Mouse (Mus musculus) mature B cell (primary cell): ENCODE measurements around the gene A930009A15Rik.

Experiments used
- in situ Hi-C: fragments of 300-500 bp; cut with MboI; formaldehyde crosslinking; loops from 2 replicates; pipeline ENCODE4 v1.14.3; 2019

Gene A930009A15Rik

DNA sequence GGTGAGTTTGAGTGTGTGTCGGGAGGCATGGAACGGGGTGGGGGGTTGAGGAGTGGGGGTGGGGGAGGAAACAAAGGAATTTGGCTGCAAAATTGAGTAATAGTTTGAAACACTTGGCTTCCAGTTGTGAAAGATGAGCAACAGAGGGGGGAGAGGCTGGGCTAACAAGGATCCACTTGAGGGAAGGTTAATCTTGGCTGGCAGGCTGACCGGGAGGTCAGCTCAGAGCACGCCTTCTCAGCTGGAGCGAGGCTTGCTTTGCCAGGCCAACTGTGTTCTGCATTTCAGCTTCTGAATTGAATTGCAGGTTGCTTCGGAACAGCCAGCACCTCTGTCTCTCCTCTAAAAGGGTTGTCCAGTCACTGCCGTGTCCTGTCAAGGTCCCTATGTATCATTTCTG is 9.7 kb downstream of the A930009A15Rik start:
- in situ Hi-C loops: no loop called here

- in situ Hi-C loops: no loop called here
Measured at GRCm38 (mm10) chr10:115581971-115582370, 12.2 kb downstream of the A930009A15Rik start.

- in situ Hi-C loops: no loop called here
Measured at GRCm38 (mm10) chr10:115583071-115583470, 13.3 kb downstream of the A930009A15Rik start.

- in situ Hi-C loops: no loop called here
Measured at GRCm38 (mm10) chr10:115584656-115585055, 14.9 kb downstream of the A930009A15Rik start.

DNA sequence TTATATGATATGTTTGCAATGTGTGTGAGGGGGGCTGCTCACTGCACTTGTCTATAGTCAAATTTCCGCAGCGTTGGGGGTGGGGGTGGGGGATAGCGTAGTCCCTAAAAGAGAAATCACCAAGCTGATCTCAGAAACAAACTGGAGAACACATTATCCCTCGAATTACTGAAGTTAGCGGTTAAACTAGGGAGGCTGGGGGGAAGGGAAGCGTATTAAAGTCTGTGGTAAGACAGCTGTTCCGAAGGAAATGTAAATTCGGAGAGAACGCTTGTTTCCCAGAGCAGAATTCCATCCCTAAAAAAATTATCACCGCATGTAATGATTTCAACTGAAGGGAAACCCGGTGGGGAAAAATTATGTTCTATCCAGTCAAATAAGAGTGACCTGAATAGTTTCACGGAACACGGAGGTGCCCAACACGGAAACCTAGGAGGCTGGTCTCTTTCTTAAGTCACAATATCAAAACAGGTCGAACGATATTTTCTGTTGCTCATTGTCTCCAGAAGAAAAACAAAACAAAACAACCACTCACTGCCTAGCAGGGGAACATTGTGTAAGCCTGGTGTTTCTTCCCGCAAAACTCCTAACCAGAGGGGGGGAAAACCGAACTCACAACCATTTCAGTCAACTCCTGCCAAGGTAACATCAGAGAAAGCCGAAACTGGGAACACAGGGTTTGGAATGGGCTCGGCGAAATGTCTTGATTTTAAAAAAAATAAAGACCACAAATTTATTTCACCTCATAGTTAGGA is 15.9 kb downstream of the A930009A15Rik start:
- in situ Hi-C loops: no loop called here

DNA sequence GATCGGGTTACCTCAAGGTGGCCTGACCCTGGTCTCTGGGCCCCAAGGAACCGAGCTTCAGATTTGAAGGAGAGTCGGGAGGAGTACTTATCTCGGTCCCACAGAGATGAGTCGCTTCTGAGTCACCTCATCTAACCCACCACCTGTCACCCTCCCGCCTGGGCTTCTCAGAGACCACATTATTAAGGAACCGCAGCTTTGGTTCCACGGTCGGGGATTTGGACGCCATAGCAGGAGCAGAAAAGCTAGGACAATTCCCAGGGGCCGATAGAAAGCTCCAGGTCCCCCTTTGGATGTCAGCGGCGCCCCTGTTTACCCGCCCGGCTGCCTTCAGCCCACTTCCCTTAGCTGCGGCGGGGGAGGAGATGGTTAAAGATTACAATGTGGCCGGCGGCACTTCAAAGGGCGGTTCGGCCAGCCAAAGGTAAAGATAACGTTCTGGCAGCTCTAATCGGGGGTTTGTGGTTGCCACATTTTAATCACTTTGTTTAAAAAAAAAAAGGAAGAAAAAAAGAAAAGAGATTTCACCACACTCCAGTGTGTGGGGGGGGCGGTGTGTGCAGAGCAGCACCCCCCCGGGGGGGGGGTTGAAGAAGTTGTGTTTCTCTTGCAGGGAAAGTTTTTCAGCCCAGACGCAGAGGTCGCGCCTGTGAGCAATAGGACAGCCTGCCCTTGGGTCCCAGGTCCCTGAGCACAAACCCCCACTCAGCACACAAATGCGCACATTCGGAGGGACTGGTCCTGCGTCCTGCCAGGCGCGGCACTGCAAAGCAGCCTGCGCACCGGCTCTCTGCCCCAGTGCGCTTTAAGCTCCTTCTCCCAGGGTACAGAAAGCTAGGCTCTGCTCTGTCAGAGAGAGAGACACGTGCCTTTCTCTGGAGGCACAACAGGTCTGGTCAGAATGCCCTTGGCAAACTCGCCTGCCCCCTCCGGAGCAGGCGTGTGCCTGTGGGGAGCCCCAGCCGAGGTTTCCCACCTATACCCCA is 16.8 kb downstream of the A930009A15Rik start:
- in situ Hi-C loops: no loop called here

DNA sequence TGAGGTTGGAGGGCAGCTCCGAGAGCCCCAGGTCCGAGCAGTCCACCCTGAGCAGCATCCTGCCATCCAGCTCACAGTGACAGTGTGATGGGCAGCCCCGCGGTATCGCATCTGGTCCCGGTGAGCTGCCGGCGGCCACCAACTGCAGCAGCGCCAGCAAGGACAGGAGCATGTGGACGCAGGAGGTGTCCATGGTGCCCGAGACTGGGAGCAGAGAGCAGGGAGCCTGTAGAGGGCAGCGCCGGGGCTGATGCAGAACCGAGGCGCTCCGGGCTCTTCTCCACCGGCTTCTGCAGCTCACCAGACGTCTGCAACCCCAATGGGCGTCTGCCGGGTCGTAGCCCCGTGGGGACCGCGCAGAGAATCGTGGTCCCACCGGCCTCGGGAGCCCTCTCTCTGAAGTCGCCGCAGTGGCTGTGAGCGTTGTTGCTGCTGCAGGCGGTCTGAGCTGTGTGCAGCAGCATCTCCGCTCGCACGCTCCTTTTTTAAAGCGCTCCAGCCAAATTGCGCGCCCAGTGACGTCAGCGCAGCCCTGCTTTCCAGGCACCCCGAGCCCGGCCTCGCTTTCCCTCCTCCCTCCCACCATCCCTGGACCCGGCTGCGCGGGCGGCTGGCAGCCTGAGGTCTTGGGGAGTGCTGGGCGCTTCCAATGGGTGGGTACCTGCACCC is 17.6 kb downstream of the A930009A15Rik start, which contains the start of gene Lgr5:
Gene Lgr5, minus strand, starts transcription at position 480 of the 669 bp plus-strand sequence.
- in situ Hi-C loops: no loop called here

- in situ Hi-C loops: no loop called here
Measured at GRCm38 (mm10) chr10:115587979-115588378, 18.2 kb downstream of the A930009A15Rik start.

GRCm38 (mm10) chr10:115593221-115593620 is 23.4 kb downstream of the A930009A15Rik start:
- in situ Hi-C loops: no loop called here

DNA sequence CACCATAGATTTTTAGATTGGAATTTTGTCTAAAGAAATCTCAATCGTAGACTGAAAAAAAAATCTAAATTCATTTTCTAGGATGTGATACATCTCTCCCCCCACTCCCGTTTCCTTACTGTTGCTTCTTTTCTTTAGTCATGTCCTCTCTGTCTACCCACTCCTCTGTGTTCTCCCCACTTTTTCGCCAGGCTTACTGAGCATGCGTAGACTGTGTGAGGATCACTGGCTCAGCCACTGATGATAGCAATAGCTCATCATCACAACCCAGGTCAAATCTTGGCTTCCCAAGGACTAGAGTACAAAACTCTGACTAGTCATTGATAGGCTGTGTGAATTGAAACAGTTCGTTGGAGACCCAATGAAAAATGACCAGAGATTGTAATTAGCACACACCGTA is 23.9 kb downstream of the A930009A15Rik start:
- in situ Hi-C loops: no loop called here

DNA sequence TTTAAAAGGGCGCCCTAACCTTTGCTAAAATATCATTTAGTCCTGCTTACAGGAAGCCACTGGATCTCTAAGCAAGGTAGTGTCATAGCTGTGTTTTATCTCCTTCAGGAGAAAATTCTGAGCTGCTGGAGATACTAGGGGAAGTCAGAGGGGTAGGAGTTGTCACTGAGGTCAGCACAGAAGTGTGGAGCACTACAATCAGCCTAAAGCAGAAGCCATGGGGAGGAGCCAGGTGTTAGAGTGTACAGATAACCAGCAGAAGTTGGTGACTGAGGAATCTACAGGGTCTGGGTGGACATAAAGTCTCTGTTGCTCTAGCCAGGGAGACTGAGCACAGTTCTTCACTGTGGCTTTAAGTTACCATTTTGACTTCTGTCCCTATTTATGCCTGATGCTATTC is 26.0 kb downstream of the A930009A15Rik start:
- in situ Hi-C loops: no loop called here

- in situ Hi-C loops: loop anchor here (25.0 kb wide), 1 partner anchor 205 kb away; no protein-coding TSS in a partner anchor
Measured at GRCm38 (mm10) chr10:115617456-115618287, 47.9 kb downstream of the A930009A15Rik start.

GRCm38 (mm10) chr10:115618288-115618856 is 48.6 kb downstream of the A930009A15Rik start:
- in situ Hi-C loops: loop anchor here (25.0 kb wide), 1 partner anchor 206 kb away; no protein-coding TSS in a partner anchor

DNA sequence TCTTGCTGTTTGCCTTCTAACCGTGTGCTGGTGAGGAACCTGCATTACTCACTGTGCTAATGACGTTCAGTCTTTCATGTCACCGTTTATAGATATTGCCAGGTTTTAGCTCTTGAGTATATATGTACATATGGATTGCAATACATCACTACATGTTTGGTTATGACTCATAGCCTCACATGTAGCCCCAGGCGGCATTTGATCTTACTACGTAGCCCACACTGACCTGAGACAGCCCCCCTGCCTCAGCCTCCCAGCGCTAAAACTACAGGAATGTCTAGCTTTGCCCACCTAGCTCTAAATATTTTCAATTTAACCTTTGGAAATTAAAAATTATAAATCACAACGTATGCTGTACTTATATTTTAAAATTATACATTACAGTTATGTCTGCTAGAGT is 53.7 kb downstream of the A930009A15Rik start:
- in situ Hi-C loops: loop anchor here (25.0 kb wide), 1 partner anchor 211 kb away; no protein-coding TSS in a partner anchor

- in situ Hi-C loops: loop anchor here (25.0 kb wide), 1 partner anchor 212 kb away; no protein-coding TSS in a partner anchor
Measured at GRCm38 (mm10) chr10:115623956-115624671, 54.3 kb downstream of the A930009A15Rik start.

GRCm38 (mm10) chr10:115624957-115625356 is 55.2 kb downstream of the A930009A15Rik start:
- in situ Hi-C loops: loop anchor here (25.0 kb wide), 1 partner anchor 213 kb away; no protein-coding TSS in a partner anchor

- in situ Hi-C loops: no loop called here
Measured at GRCm38 (mm10) chr10:115626678-115627077, 56.9 kb downstream of the A930009A15Rik start.
